Mouse (Mus musculus) ES-E14 (cell line): ENCODE results near the gene Col25a1.

Source experiments
- HCFC1 ChIP-seq: IDR thresholded peaks from 2 replicates; pipeline ENCODE4 v1.6.1; 2012; ENCODE audit warnings: low read length, inconsistent platforms, borderline replicate concordance; ENCODE audit not compliant: insufficient read depth
- ZNF384 ChIP-seq: IDR thresholded peaks from 2 replicates; pipeline ENCODE4 v1.6.1; 2012; ENCODE audit warnings: low read depth, low read length, inconsistent platforms

GRCm38 (mm10) chr3:130377786-130378185 lies 246.5 kb downstream of the Col25a1 start:
- TF ChIP-seq ZNF384 (no peak), HCFC1 (no peak)
